Mouse (Mus musculus) CH12.LX (cell line): ENCODE results near the gene Olfr222. TPM values are rescaled to one million over a fixed set of nuclear protein-coding genes. Genes with fewer than 3 reads are reported as not detected.

Experiments used
- DNase-seq: peaks from one replicate; pipeline ENCODE4 v3.0.0-alpha.2; 2013; ENCODE audit errors: extremely low read depth
- H3K27ac ChIP-seq: 2 replicates; pipeline ENCODE4 v1.5.1; 2012; ENCODE audit warnings: low read depth, mild to moderate bottlenecking, control low read depth, moderate library complexity; ENCODE audit not compliant: insufficient read depth
- H3K27me3 ChIP-seq: replicated peaks from 2 replicates; pipeline ENCODE3; 2012; ENCODE audit warnings: inconsistent platforms
- H3K36me3 ChIP-seq, 2 experiments: replicated peaks in 1 of 2; 2 replicates each; pipeline versions ENCODE3 to v1.6.1; 2012; ENCODE audit warnings: inconsistent platforms in 1 of 2, low read length in 1 of 2, mild to moderate bottlenecking in 1 of 2, mixed read lengths in 1 of 2, moderate library complexity in 1 of 2; ENCODE audit not compliant: control insufficient read depth in 1 of 2, insufficient read depth in 1 of 2
- H3K4me1 ChIP-seq, 2 experiments: 2 replicates each; pipeline ENCODE4 v1.6.1; 2012; ENCODE audit warnings: inconsistent platforms in 1 of 2, moderate library complexity in 1 of 2; ENCODE audit not compliant: insufficient read depth in 2 of 2, control insufficient read depth in 1 of 2
- H3K4me2 ChIP-seq: 2 replicates; pipeline ENCODE4 v1.6.1; 2012; ENCODE audit warnings: low read depth, mild to moderate bottlenecking, control low read depth; ENCODE audit not compliant: poor library complexity, insufficient read depth, severe bottlenecking
- H3K4me3 ChIP-seq, 3 experiments: fragments of 150-350 bp in 1 of 3; sonication (generic) in 1 of 3; replicated peaks in 1 of 3; 2 replicates each; pipeline versions ENCODE3 to v1.5.1; 2011 to 2012; ENCODE audit warnings: low read depth in 2 of 3, low read length in 2 of 3, mild to moderate bottlenecking in 2 of 3, moderate library complexity in 2 of 3, control low read depth in 1 of 3, improper control_type of control experiment in 1 of 3, inconsistent platforms in 1 of 3, mixed read lengths in 1 of 3; ENCODE audit not compliant: poor library complexity in 1 of 3
- H3K79me2 ChIP-seq: replicated peaks from 2 replicates; pipeline ENCODE4 v1.6.1; 2012; ENCODE audit warnings: mild to moderate bottlenecking, moderate library complexity; ENCODE audit not compliant: control insufficient read depth, poor library complexity, insufficient read depth, severe bottlenecking; ENCODE audit errors: extremely low read depth
- H3K9ac ChIP-seq: 2 replicates; pipeline ENCODE4 v1.6.1; 2012; ENCODE audit warnings: low read depth, mild to moderate bottlenecking, control low read depth, moderate library complexity; ENCODE audit not compliant: insufficient read depth
- H3K9me3 ChIP-seq: replicated peaks from 2 replicates; pipeline ENCODE3; 2012; ENCODE audit warnings: low read length, inconsistent platforms, mixed read lengths
- CHD2 ChIP-seq: IDR thresholded peaks from 2 replicates; pipeline ENCODE4 v1.6.1; 2011; ENCODE audit warnings: low read length, improper control_type of control experiment
- CTCF ChIP-seq, 2 experiments: IDR thresholded peaks in 1 of 2; conservative IDR thresholded peaks in 1 of 2; 2 replicates each; pipeline ENCODE4 v1.5.1; 2011 to 2012; ENCODE audit warnings: low read depth in 2 of 2, low read length in 2 of 2, improper control_type of control experiment in 1 of 2, inconsistent platforms in 1 of 2, mild to moderate bottlenecking in 1 of 2, moderate library complexity in 1 of 2
- ELF1 ChIP-seq: IDR thresholded peaks from 2 replicates; pipeline ENCODE4 v1.6.1; 2014; ENCODE audit warnings: low read depth, mild to moderate bottlenecking, inconsistent platforms, low read length, improper control_type of control experiment
- EP300 ChIP-seq: IDR thresholded peaks from 2 replicates; pipeline ENCODE4 v1.6.1; 2011; ENCODE audit warnings: low read length, improper control_type of control experiment
- ETS1 ChIP-seq: conservative IDR thresholded peaks from 2 replicates; pipeline ENCODE4 v1.6.1; 2012; ENCODE audit warnings: low read depth, mild to moderate bottlenecking, inconsistent platforms, low read length, improper control_type of control experiment, moderate library complexity
- GABPA ChIP-seq: IDR thresholded peaks from 2 replicates; pipeline ENCODE4 v1.6.1; 2012; ENCODE audit warnings: low read depth, low read length, improper control_type of control experiment, inconsistent platforms; ENCODE audit not compliant: insufficient replicate concordance
- IRF4 ChIP-seq: IDR thresholded peaks from 2 replicates; pipeline ENCODE4 v1.6.1; 2014; ENCODE audit warnings: low read depth, mild to moderate bottlenecking, inconsistent platforms, low read length, improper control_type of control experiment
- JUN ChIP-seq: IDR thresholded peaks from 2 replicates; pipeline ENCODE4 v1.6.1; 2011; ENCODE audit warnings: low read depth, mild to moderate bottlenecking, low read length, improper control_type of control experiment, moderate library complexity; ENCODE audit not compliant: insufficient read depth
- KAT2A ChIP-seq: IDR thresholded peaks from 2 replicates; pipeline ENCODE4 v1.6.1; 2012; ENCODE audit warnings: low read length, improper control_type of control experiment, inconsistent platforms; ENCODE audit not compliant: insufficient replicate concordance
- MAFK ChIP-seq: IDR thresholded peaks from 2 replicates; pipeline ENCODE4 v1.6.1; 2011; ENCODE audit warnings: low read length, improper control_type of control experiment; ENCODE audit not compliant: insufficient replicate concordance
- MAX ChIP-seq: IDR thresholded peaks from 2 replicates; pipeline ENCODE4 v1.6.1; 2011; ENCODE audit warnings: low read length, improper control_type of control experiment
- MAZ ChIP-seq: IDR thresholded peaks from 2 replicates; pipeline ENCODE4 v1.6.1; 2012; ENCODE audit warnings: low read depth, mild to moderate bottlenecking, inconsistent platforms, low read length, improper control_type of control experiment, moderate library complexity
- MYC ChIP-seq: IDR thresholded peaks from 2 replicates; pipeline ENCODE4 v1.6.1; 2011; ENCODE audit warnings: low read depth, mild to moderate bottlenecking, improper control_type of control experiment, low read length
- NELFE ChIP-seq: IDR thresholded peaks from 2 replicates; pipeline ENCODE4 v1.6.1; 2011; ENCODE audit warnings: low read depth, low read length, improper control_type of control experiment
- PAX5 ChIP-seq: IDR thresholded peaks from 2 replicates; pipeline ENCODE4 v1.6.1; 2012; ENCODE audit warnings: low read length, inconsistent platforms, mixed read lengths
- POLR2A ChIP-seq: IDR thresholded peaks from 2 replicates; pipeline ENCODE4 v1.6.1; 2011; ENCODE audit warnings: low read depth, mild to moderate bottlenecking, improper control_type of control experiment, low read length
- POLR2AphosphoS2 ChIP-seq: IDR thresholded peaks from 2 replicates; pipeline ENCODE4 v1.6.1; 2011; ENCODE audit warnings: low read depth, low read length, improper control_type of control experiment
- RAD21 ChIP-seq: IDR thresholded peaks from 2 replicates; pipeline ENCODE4 v1.6.1; 2011; ENCODE audit warnings: low read depth, mild to moderate bottlenecking, low read length, improper control_type of control experiment, moderate library complexity
- SMC3 ChIP-seq: IDR thresholded peaks from 2 replicates; pipeline ENCODE4 v1.6.1; 2011; ENCODE audit warnings: low read depth, low read length, improper control_type of control experiment
- TBP ChIP-seq: conservative IDR thresholded peaks from 2 replicates; pipeline ENCODE4 v1.6.1; 2011; ENCODE audit warnings: low read depth, low read length, improper control_type of control experiment
- TCF12 ChIP-seq: IDR thresholded peaks from 2 replicates; pipeline ENCODE4 v1.6.1; 2014; ENCODE audit warnings: low read depth, mild to moderate bottlenecking, inconsistent platforms, low read length, improper control_type of control experiment
- UBTF ChIP-seq: IDR thresholded peaks from 2 replicates; pipeline ENCODE4 v1.6.1; 2012; ENCODE audit warnings: low read depth, mild to moderate bottlenecking, inconsistent platforms, low read length, improper control_type of control experiment, moderate library complexity
- USF1 ChIP-seq: IDR thresholded peaks from 2 replicates; pipeline ENCODE4 v1.6.1; 2014; ENCODE audit warnings: low read depth, mild to moderate bottlenecking, inconsistent platforms, low read length, improper control_type of control experiment
- USF2 ChIP-seq: conservative IDR thresholded peaks from 2 replicates; pipeline ENCODE4 v1.6.1; 2011; ENCODE audit warnings: low read depth, low read length, improper control_type of control experiment
- ZNF384 ChIP-seq: IDR thresholded peaks from 2 replicates; pipeline ENCODE4 v1.6.1; 2012; ENCODE audit warnings: low read depth, low read length, improper control_type of control experiment, inconsistent platforms
- dilution Hi-C: fragments of 300-500 bp; cut with MboI; formaldehyde crosslinking; loops from 2 replicates; pipeline ENCODE4 v1.14.3; 2020; ENCODE audit warnings: low sequenced_read_pairs; ENCODE audit not compliant: extremely low pct_unique_long_range_greater_than_20kb, extremely low pct_ligation_motif_present
- in situ Hi-C: fragments of 300-500 bp; cut with MboI; formaldehyde crosslinking; loops from 3 replicates; pipeline ENCODE4 v1.14.3; 2019; ENCODE audit warnings: low sequenced_read_pairs, low pct_ligation_motif_present, low pct_unique_long_range_greater_than_20kb, mixed read lengths
- polyA plus RNA-seq: library from polyadenylated mRNA; unstranded; fragments of >175 nt; gene quantifications from 2 replicates; pipeline ENCODE4 v1.2.1, GENCODE M21; 2012; ENCODE audit warnings: low read depth; ENCODE audit not compliant: insufficient read length
- total RNA-seq, 2 experiments: library from RNA; depleted of rRNA; stranded (reverse); fragments of 300-350 nt in 1 of 2; fragments of >200 nt in 1 of 2; gene quantifications; 2 replicates each; pipeline ENCODE4 v1.2.3; 2012 to 2014

Gene Olfr222
- total and polyA plus RNA-seq, 3 experiments: not detected

GRCm38 (mm10) chr11:59569306-59569705 is 6.7 kb downstream of the Olfr222 start:
- TF ChIP-seq RAD21 (peak; percentile 64), SMC3 (peak; percentile 78), EP300 (no peak), CTCF (conservative IDR thresholded peaks at IDR 0.05 in 1 of 2, IDR thresholded peaks at IDR 0.05 in 1 of 2; ENCODE audit: low read depth in 2 of 2, low read length in 2 of 2) (peak; percentile 62 to 80), ZNF384 (peak; percentile 55)
- Histone ChIP-seq H3K4me2 (no peak overlapping the region), H3K4me1 (peaks cover 0 to 4% of the 10 kb centered on the region in 2 experiments; a peak in 2 of 4 replicates), H3K79me2 (no peaks in the 10 kb centered on the region), H3K27ac (no peak overlapping the region), H3K9me3 (no peaks in the 10 kb centered on the region), H3K27me3 (peaks cover 54% of the 10 kb centered on the region), H3K36me3 (no peaks in the 10 kb centered on the region), H3K9ac (no peak overlapping the region), H3K4me3 (no peak overlapping the region)
- in situ Hi-C loops (loop anchor here (5.0 kb wide), 1 partner anchor 42 kb away; the partner anchor contains the start of gene Zkscan17), dilution Hi-C loops (no loop called here)
- peak; percentile 33 for DNase-seq

- H3K36me3 ChIP-seq: no peaks in the 10 kb centered on the region
- no peak overlapping the region for H3K4me3 ChIP-seq
- H3K9ac ChIP-seq: no peak overlapping the region
- H3K9me3 ChIP-seq: no peaks in the 10 kb centered on the region
- no peaks in the 10 kb centered on the region for H3K4me1 ChIP-seq
- dilution Hi-C loops (no loop called here), in situ Hi-C loops (no loop called here)
- H3K27ac ChIP-seq: no peak overlapping the region
- DNase-seq: no peak
- H3K4me2 ChIP-seq: no peak overlapping the region
- no peaks in the 10 kb centered on the region for H3K79me2 ChIP-seq
- peaks cover 2% of the 10 kb centered on the region for H3K27me3 ChIP-seq
- TF ChIP-seq MAZ: no peak
- TF ChIP-seq GABPA: no peak
- TF ChIP-seq TCF12: no peak
- TF ChIP-seq KAT2A: no peak
- TF ChIP-seq ELF1: no peak
- TF ChIP-seq NELFE: no peak
- no peak for TF ChIP-seq TBP
- no peak for TF ChIP-seq POLR2A
- no peak for TF ChIP-seq MAX
- no peak for TF ChIP-seq MAFK
- no peak for TF ChIP-seq ZNF384
- TF ChIP-seq USF2: no peak
- TF ChIP-seq UBTF: no peak
- TF ChIP-seq, all 38 proteins: peak for 0
These were observed 13.2 kb downstream of the Olfr222 start for GRCm38 (mm10) chr11:59562837-59563236.

GRCm38 (mm10) chr11:59562336-59562735 is 13.7 kb downstream of the Olfr222 start:
- Histone ChIP-seq H3K79me2 (no peaks in the 10 kb centered on the region), H3K4me1 (no peaks in the 10 kb centered on the region), H3K27me3 (peaks cover 1% of the 10 kb centered on the region), H3K9me3 (no peaks in the 10 kb centered on the region), H3K4me2 (no peak overlapping the region), H3K36me3 (no peaks in the 10 kb centered on the region), H3K27ac (no peak overlapping the region), H3K4me3 (no peak overlapping the region), H3K9ac (no peak overlapping the region)
- no peak for DNase-seq
- dilution Hi-C loops (no loop called here), in situ Hi-C loops (no loop called here)
- TF ChIP-seq UBTF (no peak), CHD2 (no peak), TBP (no peak), IRF4 (no peak), USF1 (no peak), PAX5 (no peak), MYC (no peak), ZNF384 (no peak), TCF12 (no peak), JUN (no peak), ETS1 (no peak), GABPA (no peak), POLR2A (no peak), POLR2AphosphoS2 (no peak), NELFE (no peak)
